In genomic region chr2:13500298-13500999, GRCm38 (mm10) we compare ENCODE assay signal across 11 mouse cellular contexts. TPM values are rescaled to one million over a fixed set of nuclear protein-coding genes. Genes with fewer than 3 reads are reported as not detected.
A peak's percentile ranks its signal among the peaks of the same experiment; 100 is the strongest.
DNase-seq lines count a peak whose midpoint lies in the region; ATAC-seq lines count a peak whose summit lies in the region.
"Had no signal": no experiment of that assay in that cellular context is flagged by ENCODE, and none has a peak within 500 bp of the region (broad histone marks: within the 10 kb centered on the region; RNA-seq: fewer than 3 reads in every experiment).

No protein-coding gene starts in this region.

- no peaks in the 10 kb centered on the region for H3K4me1 ChIP-seq in lung, embryonic 16.5 days (replicated peaks; ENCODE audit: control insufficient read depth, insufficient read depth, low read length)
- no peaks in the 10 kb centered on the region for H3K4me1 ChIP-seq in hindbrain, embryonic 14.5 days (replicated peaks; ENCODE audit: control insufficient read depth, insufficient read depth, low read length)
- no peaks in the 10 kb centered on the region for H3K4me1 ChIP-seq in neural tube, embryonic 14.5 days (ENCODE audit: control insufficient read depth, insufficient read depth, low read length)

- WGBS in lung, embryonic 16.5 days: 51% methylated on average over 5 of the region's 5 CpGs
- 24% methylated on average over 5 of the region's 5 CpGs for WGBS in hindbrain, embryonic 14.5 days
- 26% methylated on average over 5 of the region's 5 CpGs for WGBS in neural tube, embryonic 14.5 days

- H3K27ac ChIP-seq in lung, embryonic 16.5 days (ENCODE audit: low read length): no peak overlapping the region
- no peak overlapping the region for H3K27ac ChIP-seq in hindbrain, embryonic 14.5 days
- no peak overlapping the region for H3K27ac ChIP-seq in neural tube, embryonic 14.5 days (ENCODE audit: low read depth, low read length)

- H3K9ac ChIP-seq in lung, embryonic 16.5 days (ENCODE audit: low read length): no peak overlapping the region
- H3K9ac ChIP-seq in hindbrain, embryonic 14.5 days: no peak overlapping the region
- no peak overlapping the region for H3K9ac ChIP-seq in neural tube, embryonic 14.5 days (replicated peaks; ENCODE audit: low read depth, low read length)

- no peaks in the 10 kb centered on the region for H3K36me3 ChIP-seq in lung, embryonic 16.5 days (ENCODE audit: control insufficient read depth, insufficient read depth, low read length)
- no peaks in the 10 kb centered on the region for H3K36me3 ChIP-seq in hindbrain, embryonic 14.5 days (replicated peaks; ENCODE audit: control insufficient read depth, insufficient read depth)
- no peaks in the 10 kb centered on the region for H3K36me3 ChIP-seq in neural tube, embryonic 14.5 days (ENCODE audit: control insufficient read depth, insufficient read depth, low read length)
- H3K36me3 ChIP-seq: G1E had no signal

- H3K9me3 ChIP-seq in lung, embryonic 16.5 days (ENCODE audit: control insufficient read depth, low read length): no peaks in the 10 kb centered on the region
- no peaks in the 10 kb centered on the region for H3K9me3 ChIP-seq in hindbrain, embryonic 14.5 days (ENCODE audit: control insufficient read depth, low read length)
- no peaks in the 10 kb centered on the region for H3K9me3 ChIP-seq in neural tube, embryonic 14.5 days (ENCODE audit: control insufficient read depth, low read length)
- H3K9me3 ChIP-seq: G1E had no signal

- H3K27me3 ChIP-seq in lung, embryonic 16.5 days (ENCODE audit: control insufficient read depth, insufficient read depth, low read depth, low read length): no peaks in the 10 kb centered on the region
- no peaks in the 10 kb centered on the region for H3K27me3 ChIP-seq in hindbrain, embryonic 14.5 days (ENCODE audit: control insufficient read depth, insufficient read depth, low read length)
- no peaks in the 10 kb centered on the region for H3K27me3 ChIP-seq in neural tube, embryonic 14.5 days (ENCODE audit: control insufficient read depth, insufficient read depth, low read length)

- H3K4me2 ChIP-seq in lung, embryonic 16.5 days (ENCODE audit: low read depth, low read length): no peak overlapping the region
- no peak overlapping the region for H3K4me2 ChIP-seq in hindbrain, embryonic 14.5 days (replicated peaks)
- H3K4me2 ChIP-seq in neural tube, embryonic 14.5 days (ENCODE audit: low read depth, low read length): no peak overlapping the region

- DNase-seq in lung, postnatal 36 days: no peak
- DNase-seq in embryo, embryonic 11 days: peak; percentile 70
- peak; percentile 58 for DNase-seq in hindbrain, embryonic 14.5 days (ENCODE audit: low spot score)
- no peak for DNase-seq in right cerebral cortex, postnatal 4 days
- DNase-seq in cerebellum, postnatal 25 days: no peak
- DNase-seq: gastrocnemius, postnatal 36 days; lung, adult 2 months had no signal

- 0 out of 2 replicates have a peak, but pooled peaks have one; percentile 23 for ATAC-seq in lung, embryonic 16.5 days (ENCODE audit: low read depth)
- peak; percentile 81 for ATAC-seq in hindbrain, embryonic 14.5 days (ENCODE audit: low FRiP score)
- ATAC-seq in neural tube, embryonic 14.5 days (ENCODE audit: low read depth): peak; percentile 65; the same call in 1 of the 2 replicates
- ATAC-seq in granulocyte monocyte progenitor cell, adult 5-6 weeks (replicated peaks; ENCODE audit: poor library complexity, severe bottlenecking): no peak; the same call in 1 of the 2 replicates

- H3K4me3 ChIP-seq in lung, embryonic 16.5 days (ENCODE audit: low read length): no peak overlapping the region
- no peak overlapping the region for H3K4me3 ChIP-seq in hindbrain, embryonic 14.5 days (replicated peaks; ENCODE audit: low read length)
- no peak overlapping the region for H3K4me3 ChIP-seq in neural tube, embryonic 14.5 days (ENCODE audit: low read depth, low read length)

RNA-seq across cellular contexts. Expression of gene Cubn, which starts 8.8 kb away (rescaled TPM):
- 0.65 and 0.75 TPM in 2 replicates for polyA plus RNA-seq in lung, embryonic 16.5 days (2015; fragmentation: Nextera tagmentation; extraction: Ambion mirVana)
- 0.21 and 0.38 TPM in 2 replicates for polyA plus RNA-seq in hindbrain, embryonic 14.5 days (2014; fragmentation: Nextera tagmentation; extraction: Ambion mirVana)
- polyA plus RNA-seq in neural tube, embryonic 14.5 days (2014; fragmentation: Nextera tagmentation; extraction: Ambion mirVana): 0.61 and 0.63 TPM in 2 replicates
- total RNA-seq in granulocyte monocyte progenitor cell, adult 5-6 weeks (2014; fragmentation: Nextera tagmentation): not detected in 2 replicates
- total RNA-seq in granulocyte monocyte progenitor cell, adult 5-6 weeks (2017): not detected in 2 replicates
- polyA plus RNA-seq: G1E had no signal

RNA-seq across cellular contexts. Expression of gene Trdmt1, which starts 44.0 kb away (rescaled TPM):
- polyA plus RNA-seq in lung, embryonic 16.5 days (2015; fragmentation: Nextera tagmentation; extraction: Ambion mirVana): 14.8 and 16.5 TPM in 2 replicates
- polyA plus RNA-seq in hindbrain, embryonic 14.5 days (2014; fragmentation: Nextera tagmentation; extraction: Ambion mirVana): 8.2 and 11.7 TPM in 2 replicates
- polyA plus RNA-seq in neural tube, embryonic 14.5 days (2014; fragmentation: Nextera tagmentation; extraction: Ambion mirVana): 8.1 and 11.7 TPM in 2 replicates
- 6.4 and 9.6 TPM in 2 replicates for total RNA-seq in granulocyte monocyte progenitor cell, adult 5-6 weeks (2014; fragmentation: Nextera tagmentation)
- total RNA-seq in granulocyte monocyte progenitor cell, adult 5-6 weeks (2017): 9.9 and 24.3 TPM in 2 replicates

Comparison
In these comparisons a context has a peak if more than half of its experiments do, and no peak if none do; other contexts are left out.
1. DNase-seq: peak in embryo, embryonic 11 days (single experiment) and hindbrain, embryonic 14.5 days (single experiment); none in lung, postnatal 36 days (single experiment), right cerebral cortex, postnatal 4 days (single experiment) and cerebellum, postnatal 25 days (0 of 2).